Comparison of ENCODE assay signal across 8 mouse cellular contexts in the genomic region with DNA sequence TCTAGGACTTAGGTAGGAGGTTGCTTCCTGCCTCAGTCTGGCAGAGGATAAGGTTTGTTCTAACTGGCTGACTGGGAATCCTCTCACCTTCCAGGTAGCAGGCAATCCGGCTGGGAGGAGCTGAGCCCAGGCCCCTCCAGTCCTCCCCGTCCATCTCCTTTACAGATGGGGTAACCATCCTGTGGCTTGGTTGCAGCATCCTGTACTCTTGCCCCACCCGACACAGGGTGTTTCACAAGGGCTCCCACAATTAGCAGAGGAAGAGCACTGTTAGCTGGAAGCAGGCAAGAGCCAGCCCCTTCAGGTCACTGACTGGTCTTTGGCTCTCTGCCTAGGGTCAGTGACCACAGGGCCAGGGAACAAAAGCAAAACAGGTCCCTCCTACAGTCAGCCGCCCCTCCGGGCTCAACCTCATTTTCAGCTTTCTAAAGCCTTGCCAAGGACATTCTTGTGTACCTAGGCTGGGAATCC. TPM values are rescaled to one million over a fixed set of nuclear protein-coding genes. Genes with fewer than 3 reads are reported as not detected.
DNase-seq lines count a peak whose midpoint lies in the region; ATAC-seq and TF ChIP-seq lines count a peak whose summit lies in the region.

No protein-coding gene starts in this region.

- peak; percentile 70; the same call in 1 of the 2 replicates for TF ChIP-seq EP300 in liver, postnatal 0 days (IDR thresholded peaks at IDR 0.05; ENCODE audit: low read depth)

- TF ChIP-seq CTCF in thymus, adult 2 months (IDR thresholded peaks at IDR 0.05; ENCODE audit: borderline replicate concordance, control insufficient read depth, extremely low read depth, insufficient read depth, low read length, poor library complexity) = no peak
- no peak for TF ChIP-seq CTCF in intestine, postnatal 0 days (IDR thresholded peaks at IDR 0.05; ENCODE audit: low read depth)
- TF ChIP-seq CTCF in liver, postnatal 0 days (IDR thresholded peaks at IDR 0.05; ENCODE audit: low read depth) = no peak

- H3K27me3 ChIP-seq in thymus, adult 2 months (ENCODE audit: control insufficient read depth, insufficient read depth, low read length) = no peaks in the 10 kb centered on the region
- H3K27me3 ChIP-seq in intestine, postnatal 0 days (replicated peaks; ENCODE audit: control insufficient read depth, insufficient read depth, low read length) = no peaks in the 10 kb centered on the region
- no peaks in the 10 kb centered on the region for H3K27me3 ChIP-seq in liver, postnatal 0 days (ENCODE audit: insufficient read depth, low read length)

- no peak overlapping the region for H3K4me3 ChIP-seq in thymus, adult 2 months (ENCODE audit: control insufficient read depth, insufficient read depth, low read length)
- 0 out of 2 replicates have a peak overlapping the region, but pooled peaks have one; percentile 15 for H3K4me3 ChIP-seq in intestine, postnatal 0 days (ENCODE audit: low read depth, low read length)
- peak overlapping the region; percentile 96 for H3K4me3 ChIP-seq in liver, postnatal 0 days (ENCODE audit: low read depth, low read length)

- no peak for TF ChIP-seq POLR2A in thymus, adult 2 months (IDR thresholded peaks at IDR 0.05; ENCODE audit: control insufficient read depth, extremely low read depth, insufficient read depth, low read length, poor library complexity)

- peaks cover 69% of the 10 kb centered on the region for H3K4me1 ChIP-seq in thymus, adult 2 months (replicated peaks; ENCODE audit: control insufficient read depth, insufficient read depth, low read length)
- peaks cover 9% of the 10 kb centered on the region for H3K4me1 ChIP-seq in intestine, postnatal 0 days (replicated peaks; ENCODE audit: control insufficient read depth, insufficient read depth, low read length)
- H3K4me1 ChIP-seq in liver, postnatal 0 days (ENCODE audit: insufficient read depth) = peaks cover 72% of the 10 kb centered on the region

- ATAC-seq in erythroid progenitor cell, adult 5-6 weeks (replicated peaks; ENCODE audit: low FRiP score, poor library complexity, severe bottlenecking) = peak; percentile 17
- ATAC-seq in intestine, postnatal 0 days = peak; percentile 13
- peak; percentile 67 for ATAC-seq in liver, postnatal 0 days
- peak; percentile 55 for ATAC-seq in neutrophil, adult 5-6 weeks (ENCODE audit: extremely low read depth, insufficient number of reproducible peaks, low FRiP score, poor library complexity, severe bottlenecking)

- intact Hi-C loops in gastrocnemius, postnatal 14 days (cut with DNase I; ENCODE audit: low total_unique reads) = no loop called here

- H3K27ac ChIP-seq in thymus, adult 2 months (ENCODE audit: control insufficient read depth, insufficient read depth, low read length) = peak overlapping the region; percentile 13
- H3K27ac ChIP-seq in intestine, postnatal 0 days (ENCODE audit: low read depth, low read length) = peak overlapping the region; percentile 91
- peak overlapping the region; percentile 99 for H3K27ac ChIP-seq in liver, postnatal 0 days (ENCODE audit: low read depth)

- 28% methylated on average over 5 of the region's 5 CpGs for WGBS in thymus, adult 2 months
- 36% methylated on average over 5 of the region's 5 CpGs for WGBS in intestine, postnatal 0 days
- WGBS in liver, postnatal 0 days (ENCODE audit: insufficient replicate concordance) = 16% methylated on average over 5 of the region's 5 CpGs

- no peaks in the 10 kb centered on the region for H3K36me3 ChIP-seq in thymus, adult 2 months (ENCODE audit: control insufficient read depth, insufficient read depth, low read length)
- H3K36me3 ChIP-seq in intestine, postnatal 0 days (ENCODE audit: control insufficient read depth, insufficient read depth) = peaks cover 21% of the 10 kb centered on the region
- peaks cover 12% of the 10 kb centered on the region for H3K36me3 ChIP-seq in liver, postnatal 0 days (replicated peaks; ENCODE audit: insufficient read depth, low read length)

- no peak for DNase-seq in thymus, adult 2 months
- DNase-seq in thymus, postnatal 14 days = no peak
- DNase-seq in liver, postnatal 0 days = peak; percentile 88
- DNase-seq in left cerebral cortex, adult 9 months (ENCODE audit: low spot score in 2 of 2) = no peak
- no peak for DNase-seq in gastrocnemius, postnatal 14 days

- H3K9ac ChIP-seq in intestine, postnatal 0 days (ENCODE audit: low read depth, low read length) = peak overlapping the region; percentile 32
- H3K9ac ChIP-seq in liver, postnatal 0 days (replicated peaks) = peak overlapping the region; percentile 98

- H3K4me2 ChIP-seq in intestine, postnatal 0 days (replicated peaks; ENCODE audit: low read depth) = peak overlapping the region; percentile 88
- peak overlapping the region; percentile 84 for H3K4me2 ChIP-seq in liver, postnatal 0 days (ENCODE audit: low read depth, low read length)

- H3K9me3 ChIP-seq in intestine, postnatal 0 days (ENCODE audit: control insufficient read depth) = no peaks in the 10 kb centered on the region
- H3K9me3 ChIP-seq in liver, postnatal 0 days (ENCODE audit: low read length) = no peaks in the 10 kb centered on the region

RNA-seq across cellular contexts. Expression of a gene that starts 3.0 kb away (rescaled TPM):
- polyA plus RNA-seq in thymus, adult 2 months (2012; rRNA removed) = 33.6 and 35.5 TPM in 2 replicates
- 36.0 TPM in 2 replicates for total RNA-seq in erythroid progenitor cell, adult 5-6 weeks (2015; ENCODE audit: low replicate concordance)
- total RNA-seq in erythroid progenitor cell, adult 5-6 weeks (2017; ENCODE audit: low replicate concordance) = 71.3 and 91.6 TPM in 2 replicates
- 40.2 and 49.1 TPM in 2 replicates for polyA plus RNA-seq in intestine, postnatal 0 days (2015; fragmentation: Nextera tagmentation; extraction: Ambion mirVana)
- polyA plus RNA-seq in liver, postnatal 0 days (2015; fragmentation: Nextera tagmentation; extraction: Ambion mirVana) = 30.8 and 35.8 TPM in 2 replicates
- total RNA-seq in neutrophil, adult 5-6 weeks (2017) = 25.5 and 33.5 TPM in 2 replicates
- total RNA-seq in gastrocnemius, postnatal 14 days (2021) = 10 to 100 TPM; 29.9 to 33.1 TPM

RNA-seq across cellular contexts. Expression of a gene that starts 5.4 kb away (rescaled TPM):
- polyA plus RNA-seq in thymus, adult 2 months (2012; rRNA removed) = 169 and 184 TPM in 2 replicates
- 59.9 and 61.3 TPM in 2 replicates for total RNA-seq in erythroid progenitor cell, adult 5-6 weeks (2015; ENCODE audit: low replicate concordance)
- total RNA-seq in erythroid progenitor cell, adult 5-6 weeks (2017; ENCODE audit: low replicate concordance) = 81.2 and 85.6 TPM in 2 replicates
- 73.1 and 77.7 TPM in 2 replicates for polyA plus RNA-seq in intestine, postnatal 0 days (2015; fragmentation: Nextera tagmentation; extraction: Ambion mirVana)
- polyA plus RNA-seq in liver, postnatal 0 days (2015; fragmentation: Nextera tagmentation; extraction: Ambion mirVana) = 34.3 TPM in 2 replicates
- 181 and 194 TPM in 2 replicates for total RNA-seq in neutrophil, adult 5-6 weeks (2017)
- total RNA-seq in gastrocnemius, postnatal 14 days (2021) = 1 to 10 TPM; 5.2 to 5.4 TPM

RNA-seq across cellular contexts. Expression of a gene that starts 12.7 kb away (rescaled TPM):
- polyA plus RNA-seq in thymus, adult 2 months (2012; rRNA removed) = 247 and 260 TPM in 2 replicates
- total RNA-seq in erythroid progenitor cell, adult 5-6 weeks (2015; ENCODE audit: low replicate concordance) = 13.3 and 14.7 TPM in 2 replicates
- 20.7 and 23.1 TPM in 2 replicates for total RNA-seq in erythroid progenitor cell, adult 5-6 weeks (2017; ENCODE audit: low replicate concordance)
- 320 and 378 TPM in 2 replicates for polyA plus RNA-seq in intestine, postnatal 0 days (2015; fragmentation: Nextera tagmentation; extraction: Ambion mirVana)
- polyA plus RNA-seq in liver, postnatal 0 days (2015; fragmentation: Nextera tagmentation; extraction: Ambion mirVana) = 217 and 222 TPM in 2 replicates
- 31.7 and 47.8 TPM in 2 replicates for total RNA-seq in neutrophil, adult 5-6 weeks (2017)
- total RNA-seq in gastrocnemius, postnatal 14 days (2021) = 10 to 100 TPM; 25.7 to 25.8 TPM

RNA-seq across cellular contexts. Expression of a gene that starts 13.1 kb away (rescaled TPM):
- polyA plus RNA-seq in thymus, adult 2 months (2012; rRNA removed) = 2.8 and 3.4 TPM in 2 replicates
- 2.1 TPM in 1 of 2 replicates, not detected in the other for total RNA-seq in erythroid progenitor cell, adult 5-6 weeks (2015; ENCODE audit: low replicate concordance)
- total RNA-seq in erythroid progenitor cell, adult 5-6 weeks (2017; ENCODE audit: low replicate concordance) = 1.1 TPM in 1 of 2 replicates, not detected in the other
- polyA plus RNA-seq in intestine, postnatal 0 days (2015; fragmentation: Nextera tagmentation; extraction: Ambion mirVana) = 5.3 and 6.5 TPM in 2 replicates
- 1.5 and 1.7 TPM in 2 replicates for polyA plus RNA-seq in liver, postnatal 0 days (2015; fragmentation: Nextera tagmentation; extraction: Ambion mirVana)
- 1.6 TPM in 1 of 2 replicates, not detected in the other for total RNA-seq in neutrophil, adult 5-6 weeks (2017)
- 10 to 100 TPM; 10.3 to 13.3 TPM for total RNA-seq in gastrocnemius, postnatal 14 days (2021)

RNA-seq across cellular contexts. Expression of a gene that starts 17.5 kb away (rescaled TPM):
- 1.2 and 3.2 TPM in 2 replicates for polyA plus RNA-seq in thymus, adult 2 months (2012; rRNA removed)
- total RNA-seq in erythroid progenitor cell, adult 5-6 weeks (2015; ENCODE audit: low replicate concordance) = not detected in 2 replicates
- not detected in 2 replicates for total RNA-seq in erythroid progenitor cell, adult 5-6 weeks (2017; ENCODE audit: low replicate concordance)
- not detected in 2 replicates for polyA plus RNA-seq in intestine, postnatal 0 days (2015; fragmentation: Nextera tagmentation; extraction: Ambion mirVana)
- polyA plus RNA-seq in liver, postnatal 0 days (2015; fragmentation: Nextera tagmentation; extraction: Ambion mirVana) = 0.26 and 0.50 TPM in 2 replicates
- total RNA-seq in neutrophil, adult 5-6 weeks (2017) = not detected in 2 replicates
- 100 to 1,000 TPM; 111 to 136 TPM for total RNA-seq in gastrocnemius, postnatal 14 days (2021)

Comparison
In these comparisons a context has a peak if more than half of its experiments do, and no peak if none do; other contexts are left out.
1. H3K27ac ChIP-seq: peak in every context shown above with its lines; median percentile 99 in liver, postnatal 0 days; 91 in intestine, postnatal 0 days; 13 in thymus, adult 2 months.
2. ATAC-seq: peak in every context shown above with its lines; median percentile 67 in liver, postnatal 0 days; 55 in neutrophil, adult 5-6 weeks; 17 in erythroid progenitor cell, adult 5-6 weeks; 13 in intestine, postnatal 0 days.
3. RNA of a gene that starts 5.4 kb away (total RNA-seq): 181 to 194 TPM in neutrophil, adult 5-6 weeks and 59.9 to 85.6 TPM in erythroid progenitor cell, adult 5-6 weeks; 5.2 to 5.4 TPM in gastrocnemius, postnatal 14 days; every median in the first group is over 4 times any median in the second.